Comparison of ENCODE assay signal across 8 mouse cellular contexts in the genomic region with DNA sequence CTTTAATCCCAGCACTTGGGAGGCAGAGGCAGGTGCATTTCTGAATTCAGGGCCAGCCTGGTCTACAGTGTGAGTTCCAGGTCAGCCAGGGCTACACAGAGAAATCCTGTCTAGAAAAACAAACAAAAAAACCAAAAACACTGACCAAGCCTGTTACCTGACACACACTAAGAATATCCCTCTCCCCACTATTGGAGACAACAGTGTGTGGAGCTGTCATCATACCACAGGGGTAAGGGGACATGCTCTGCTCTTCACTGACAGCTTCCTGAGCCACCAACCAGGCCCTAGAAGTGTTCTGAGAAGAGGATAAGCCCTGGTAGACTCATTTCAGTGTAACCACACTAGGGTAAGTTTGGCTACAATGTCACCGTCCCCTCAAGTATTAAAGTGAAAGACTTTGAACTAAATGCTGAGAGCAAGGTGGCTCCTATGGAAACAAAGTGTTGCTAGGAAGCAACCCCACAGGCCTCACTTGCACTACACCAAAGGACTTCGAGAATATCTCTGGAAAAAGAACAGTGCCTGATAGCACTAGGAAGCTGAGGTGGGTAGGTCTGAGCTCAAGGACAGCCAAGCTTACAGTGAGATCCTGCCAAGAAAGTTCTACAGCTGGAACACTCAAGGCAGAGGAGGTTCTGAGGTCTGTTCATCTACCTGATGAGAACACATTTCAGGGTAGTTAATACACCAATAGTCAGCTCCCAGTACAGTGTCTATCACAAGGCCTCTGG. TPM values are rescaled to one million over a fixed set of nuclear protein-coding genes. Genes with fewer than 3 reads are reported as not detected.
DNase-seq lines count a peak whose midpoint lies in the region; ATAC-seq and TF ChIP-seq lines count a peak whose summit lies in the region.

No protein-coding gene starts in this region.

- intact Hi-C loops in heart, postnatal 14 days (cut with DNase I) = no loop called here

- no peak for TF ChIP-seq CTCF in G1E (IDR thresholded peaks at IDR 0.05; ENCODE audit: low read depth, low read length)

- peak overlapping the region; percentile 93 for H3K4me2 ChIP-seq in heart, embryonic 12.5 days
- peak overlapping the region; percentile 66 for H3K4me2 ChIP-seq in hindbrain, embryonic 15.5 days
- H3K4me2 ChIP-seq in midbrain, embryonic 12.5 days (replicated peaks) = peak overlapping the region; percentile 84

- WGBS in heart, embryonic 12.5 days = 52% methylated on average over 2 of the region's 2 CpGs
- 79% methylated on average over 2 of the region's 2 CpGs for WGBS in hindbrain, embryonic 15.5 days
- WGBS in midbrain, embryonic 12.5 days = 81% methylated on average over 2 of the region's 2 CpGs

- peaks cover 52% of the 10 kb centered on the region for H3K36me3 ChIP-seq in heart, embryonic 12.5 days
- H3K36me3 ChIP-seq in G1E (replicated peaks) = peaks cover 69% of the 10 kb centered on the region
- H3K36me3 ChIP-seq in hindbrain, embryonic 15.5 days = peaks cover 49% of the 10 kb centered on the region
- peaks cover 52% of the 10 kb centered on the region for H3K36me3 ChIP-seq in midbrain, embryonic 12.5 days

- ATAC-seq in heart, embryonic 12.5 days (ENCODE audit: insufficient number of reproducible peaks, low FRiP score) = no peak
- no peak for ATAC-seq in G1E (ENCODE audit: extremely low read depth, insufficient number of reproducible peaks, low FRiP score, poor library complexity, severe bottlenecking)
- ATAC-seq in hindbrain, embryonic 15.5 days (ENCODE audit: low FRiP score, low read depth) = no peak
- no peak for ATAC-seq in midbrain, embryonic 12.5 days (ENCODE audit: low FRiP score, low read depth)

- H3K4me3 ChIP-seq in heart, embryonic 12.5 days = peak overlapping the region; percentile 88
- H3K4me3 ChIP-seq in G1E (ENCODE audit: low read depth, low read length) = peak overlapping the region; percentile 99
- peak overlapping the region; percentile 71 for H3K4me3 ChIP-seq in hindbrain, embryonic 15.5 days
- H3K4me3 ChIP-seq in midbrain, embryonic 12.5 days = 0 out of 2 replicates have a peak overlapping the region, but pooled peaks have one; percentile 91

- no peaks in the 10 kb centered on the region for H3K9me3 ChIP-seq in heart, embryonic 12.5 days (replicated peaks)
- 0 out of 2 replicates have a peak, but pooled peaks cover 3% of the 10 kb centered on the region for H3K9me3 ChIP-seq in G1E (replicated peaks)
- H3K9me3 ChIP-seq in hindbrain, embryonic 15.5 days = no peaks in the 10 kb centered on the region
- no peaks in the 10 kb centered on the region for H3K9me3 ChIP-seq in midbrain, embryonic 12.5 days

- H3K9ac ChIP-seq in heart, embryonic 12.5 days = peak overlapping the region; percentile 98
- H3K9ac ChIP-seq in hindbrain, embryonic 15.5 days = peak overlapping the region; percentile 92; the same call in 1 of the 2 replicates
- peak overlapping the region; percentile 93 for H3K9ac ChIP-seq in midbrain, embryonic 12.5 days (replicated peaks)

- no peak for DNase-seq in heart, postnatal 14 days
- DNase-seq in G1E (ENCODE audit: low spot score) (no peak), adipocyte (ENCODE audit: low spot score) (no peak)
- no peak for DNase-seq in cerebellum, adult 9-11 months
- DNase-seq in frontal cortex, postnatal 10 days (ENCODE audit: low spot score in 2 of 2) = no peak

- no peaks in the 10 kb centered on the region for H3K27me3 ChIP-seq in heart, embryonic 12.5 days (replicated peaks)
- no peaks in the 10 kb centered on the region for H3K27me3 ChIP-seq in G1E (ENCODE audit: insufficient read depth, low read length)
- no peaks in the 10 kb centered on the region for H3K27me3 ChIP-seq in hindbrain, embryonic 15.5 days
- no peaks in the 10 kb centered on the region for H3K27me3 ChIP-seq in midbrain, embryonic 12.5 days

- H3K27ac ChIP-seq in heart, embryonic 12.5 days (ENCODE audit: poor library complexity, severe bottlenecking) = no peak overlapping the region
- no peak overlapping the region for H3K27ac ChIP-seq in hindbrain, embryonic 15.5 days (replicated peaks)
- no peak overlapping the region for H3K27ac ChIP-seq in midbrain, embryonic 12.5 days (replicated peaks)

- peaks cover 26% of the 10 kb centered on the region for H3K4me1 ChIP-seq in heart, embryonic 12.5 days (replicated peaks)
- peaks cover 42% of the 10 kb centered on the region for H3K4me1 ChIP-seq in G1E (ENCODE audit: insufficient read depth, low read depth, low read length)
- peaks cover 28% of the 10 kb centered on the region for H3K4me1 ChIP-seq in hindbrain, embryonic 15.5 days (replicated peaks)
- peaks cover 24% of the 10 kb centered on the region for H3K4me1 ChIP-seq in midbrain, embryonic 12.5 days

RNA-seq across cellular contexts. Expression of a gene that starts 2.1 kb away (rescaled TPM):
- polyA plus RNA-seq in heart, embryonic 12.5 days (2016; fragmentation: Nextera tagmentation; extraction: Ambion mirVana) = 404 and 410 TPM in 2 replicates
- total RNA-seq in heart, postnatal 14 days (2021) = 100 to 1,000 TPM; 503 to 533 TPM
- total RNA-seq in G1E (2014; fragmentation: Nextera tagmentation) (580 and 589 TPM in 2 replicates), G1E (2017) (1,583 and 1,694 TPM in 2 replicates)
- 255 and 258 TPM in 2 replicates for polyA plus RNA-seq in G1E (2012)
- polyA plus RNA-seq in hindbrain, embryonic 15.5 days (2015; fragmentation: Nextera tagmentation; extraction: Ambion mirVana) = 296 and 312 TPM in 2 replicates
- 370 and 378 TPM in 2 replicates for polyA plus RNA-seq in midbrain, embryonic 12.5 days (2016; fragmentation: Nextera tagmentation; extraction: Ambion mirVana)

RNA-seq across cellular contexts. Expression of a gene that starts 4.4 kb away (rescaled TPM):
- polyA plus RNA-seq in heart, embryonic 12.5 days (2016; fragmentation: Nextera tagmentation; extraction: Ambion mirVana) = not detected in 2 replicates
- total RNA-seq in heart, postnatal 14 days (2021) = under 1 TPM in 1 of 2 experiments, not detected in 1; 0.65 TPM
- total RNA-seq in G1E (2014; fragmentation: Nextera tagmentation) (not detected in 2 replicates), G1E (2017) (0.23 and 0.33 TPM in 2 replicates)
- 0.09 TPM in 1 of 2 replicates, not detected in the other for polyA plus RNA-seq in G1E (2012)
- polyA plus RNA-seq in hindbrain, embryonic 15.5 days (2015; fragmentation: Nextera tagmentation; extraction: Ambion mirVana) = 0.26 and 0.28 TPM in 2 replicates
- polyA plus RNA-seq in midbrain, embryonic 12.5 days (2016; fragmentation: Nextera tagmentation; extraction: Ambion mirVana) = 0.31 and 1.3 TPM in 2 replicates

RNA-seq across cellular contexts. Expression of a gene that starts 13.8 kb away (rescaled TPM):
- polyA plus RNA-seq in heart, embryonic 12.5 days (2016; fragmentation: Nextera tagmentation; extraction: Ambion mirVana) = 10.9 and 11.4 TPM in 2 replicates
- 10 to 100 TPM in 1 of 2 experiments, 1 to 10 TPM in 1; 8.9 to 10.6 TPM for total RNA-seq in heart, postnatal 14 days (2021)
- total RNA-seq in G1E (2014; fragmentation: Nextera tagmentation) = 13.5 and 20.8 TPM in 2 replicates
- 25.5 and 27.4 TPM in 2 replicates for total RNA-seq in G1E (2017)
- polyA plus RNA-seq in G1E (2012) = 22.5 and 23.2 TPM in 2 replicates
- 14.9 and 16.2 TPM in 2 replicates for polyA plus RNA-seq in hindbrain, embryonic 15.5 days (2015; fragmentation: Nextera tagmentation; extraction: Ambion mirVana)
- 22.3 and 24.4 TPM in 2 replicates for polyA plus RNA-seq in midbrain, embryonic 12.5 days (2016; fragmentation: Nextera tagmentation; extraction: Ambion mirVana)

RNA-seq across cellular contexts. Expression of a gene that starts 18.7 kb away (rescaled TPM):
- 46.9 and 49.5 TPM in 2 replicates for polyA plus RNA-seq in heart, embryonic 12.5 days (2016; fragmentation: Nextera tagmentation; extraction: Ambion mirVana)
- 10 to 100 TPM; 47.8 to 49.6 TPM for total RNA-seq in heart, postnatal 14 days (2021)
- 31.0 and 37.1 TPM in 2 replicates for total RNA-seq in G1E (2014; fragmentation: Nextera tagmentation)
- 53.4 and 122 TPM in 2 replicates for total RNA-seq in G1E (2017)
- polyA plus RNA-seq in G1E (2012) = 49.6 and 71.7 TPM in 2 replicates
- polyA plus RNA-seq in hindbrain, embryonic 15.5 days (2015; fragmentation: Nextera tagmentation; extraction: Ambion mirVana) = 152 and 173 TPM in 2 replicates
- 102 and 106 TPM in 2 replicates for polyA plus RNA-seq in midbrain, embryonic 12.5 days (2016; fragmentation: Nextera tagmentation; extraction: Ambion mirVana)

RNA-seq across cellular contexts. Expression of a gene that starts 35.6 kb away (rescaled TPM):
- polyA plus RNA-seq in heart, embryonic 12.5 days (2016; fragmentation: Nextera tagmentation; extraction: Ambion mirVana) = 1.3 and 1.4 TPM in 2 replicates
- total RNA-seq in heart, postnatal 14 days (2021) = 10 to 100 TPM; 20.7 to 22.6 TPM
- total RNA-seq in G1E (2014; fragmentation: Nextera tagmentation) = 19.6 and 23.2 TPM in 2 replicates
- total RNA-seq in G1E (2017) = 14.5 and 16.7 TPM in 2 replicates
- polyA plus RNA-seq in G1E (2012) = 22.0 and 25.6 TPM in 2 replicates
- 4.0 and 4.2 TPM in 2 replicates for polyA plus RNA-seq in hindbrain, embryonic 15.5 days (2015; fragmentation: Nextera tagmentation; extraction: Ambion mirVana)
- polyA plus RNA-seq in midbrain, embryonic 12.5 days (2016; fragmentation: Nextera tagmentation; extraction: Ambion mirVana) = 2.7 and 3.3 TPM in 2 replicates
